In the genomic region with DNA sequence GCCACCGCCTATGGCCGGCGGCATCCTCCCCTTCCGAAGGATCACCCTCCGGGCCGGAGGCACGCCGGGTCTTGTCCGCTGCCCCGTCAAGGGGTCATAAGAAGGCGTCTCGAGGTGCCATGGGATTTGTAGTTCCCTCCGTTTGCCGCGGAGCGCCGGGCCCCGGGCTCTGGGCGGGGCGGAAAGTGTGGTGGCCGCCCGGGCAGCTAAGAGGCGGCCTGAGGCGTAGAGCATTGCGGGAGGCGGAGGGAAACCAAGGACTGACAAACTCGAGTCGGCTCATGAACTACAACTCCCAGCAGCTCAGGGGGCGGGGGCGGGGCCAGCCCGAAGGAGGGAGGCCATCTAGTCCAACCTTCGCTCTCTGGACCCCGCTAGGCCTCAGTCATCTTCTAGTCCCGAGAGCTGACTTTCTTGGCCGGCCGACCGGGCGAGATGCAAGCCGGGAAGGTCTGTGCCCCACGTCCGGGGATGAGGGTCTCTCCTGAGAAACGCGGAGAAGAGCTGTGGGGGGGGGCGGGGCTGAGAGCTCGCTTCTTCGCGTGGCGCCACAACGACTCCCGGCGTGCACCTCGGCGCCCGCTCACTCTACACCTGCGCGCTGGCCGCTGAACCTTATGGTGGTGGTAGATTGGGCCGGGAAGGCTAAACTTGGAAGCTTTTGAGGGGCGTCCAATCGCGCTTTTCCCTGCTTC, we compare ENCODE assay signal across 1 mouse cellular context.
TF ChIP-seq lines count a peak whose summit lies in the region.

A gene (minus strand): TSS at position 574 of the 695 bp plus-strand sequence.

TF ChIP-seq in myocyte, 11 proteins besides CTCF, POLR2A, EP300 and RAD21 (continued from another document):
- no peak for TF ChIP-seq REST (IDR thresholded peaks at IDR 0.05; ENCODE audit: insufficient read depth, insufficient read length)
- peak; percentile 64 for TF ChIP-seq POLR2AphosphoS2 (IDR thresholded peaks at IDR 0.05; ENCODE audit: insufficient read length, low read depth)
- no peak for TF ChIP-seq MAX (IDR thresholded peaks at IDR 0.05; ENCODE audit: low read depth)
- no peak for TF ChIP-seq E2F4 (IDR thresholded peaks at IDR 0.05; ENCODE audit: insufficient read depth)
- peak in 1 of 3 experiments; percentile 4 for TF ChIP-seq MYOG (IDR thresholded peaks at IDR 0.05; ENCODE audit: control insufficient read depth in 1 of 3, insufficient read depth in 1 of 3, insufficient read length in 2 of 3, low read depth in 2 of 3)
- TF ChIP-seq USF1 (IDR thresholded peaks at IDR 0.05; ENCODE audit: low read depth), result no peak
